In the genomic region with DNA sequence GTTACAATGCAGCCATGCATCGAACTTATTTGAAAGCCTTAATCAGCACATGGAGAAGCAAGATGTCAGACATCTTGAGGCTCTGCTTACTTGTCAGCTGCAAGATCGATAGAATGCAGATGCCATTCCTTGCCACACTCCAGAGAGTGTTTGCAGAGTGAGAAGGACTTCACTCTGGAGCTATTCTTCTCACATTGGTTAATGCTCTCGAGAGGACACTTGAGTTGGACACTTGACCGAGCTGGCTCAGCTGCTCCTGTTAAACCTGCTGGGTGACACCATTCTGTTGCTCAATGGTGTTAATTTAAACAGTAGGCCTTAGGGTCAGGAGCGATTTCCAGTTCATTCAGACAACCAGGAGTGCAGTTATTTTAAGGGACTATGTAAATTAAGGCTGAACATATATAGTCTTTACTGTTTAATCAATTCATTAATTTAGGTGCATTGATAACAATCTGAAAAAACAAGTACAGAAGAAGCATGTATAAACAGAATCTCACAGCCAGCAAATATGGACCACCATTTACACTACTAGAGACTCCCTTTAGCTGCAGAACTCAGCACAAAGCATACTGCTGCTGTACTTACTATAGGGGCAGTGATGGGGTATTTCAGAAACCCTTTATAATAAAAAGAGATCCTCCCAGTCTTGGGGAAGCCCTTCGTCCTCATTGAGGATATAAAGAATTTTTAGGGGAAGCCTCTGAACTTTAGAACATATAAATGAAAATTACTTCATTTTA, we compare ENCODE assay signal across 18 mouse cellular contexts.
DNase-seq lines count a peak whose midpoint lies in the region; ATAC-seq and TF ChIP-seq lines count a peak whose summit lies in the region.
"Had no signal": no experiment of that assay in that cellular context is flagged by ENCODE, and none has a peak within 500 bp of the region (broad histone marks: within the 10 kb centered on the region; RNA-seq: fewer than 3 reads in every experiment).

No protein-coding gene starts in this region.

- no peaks in the 10 kb centered on the region for H3K36me3 ChIP-seq in hindbrain, postnatal 0 days (ENCODE audit: insufficient read depth, low read length)
- H3K36me3 ChIP-seq in hindbrain, embryonic 11.5 days (ENCODE audit: control insufficient read depth, insufficient read depth, low read length) = no peaks in the 10 kb centered on the region
- H3K36me3 ChIP-seq in neural tube, embryonic 15.5 days = no peaks in the 10 kb centered on the region
- H3K36me3 ChIP-seq in liver, embryonic 12.5 days = no peaks in the 10 kb centered on the region
- H3K36me3 ChIP-seq: liver, embryonic 13.5 days; stomach, embryonic 15.5 days had no signal

- no peak overlapping the region for H3K27ac ChIP-seq in hindbrain, postnatal 0 days
- no peak overlapping the region for H3K27ac ChIP-seq in hindbrain, embryonic 11.5 days (ENCODE audit: low read depth, low read length)
- H3K27ac ChIP-seq in neural tube, embryonic 15.5 days (replicated peaks) = peak overlapping the region; percentile 48; the same call in 1 of the 2 replicates
- no peak overlapping the region for H3K27ac ChIP-seq in layer of hippocampus, adult 2 months
- no peak overlapping the region for H3K27ac ChIP-seq in liver, embryonic 12.5 days
- H3K27ac ChIP-seq: liver, embryonic 13.5 days; stomach, embryonic 15.5 days had no signal

- no peak for ATAC-seq in hindbrain, postnatal 0 days
- no peak for ATAC-seq in hindbrain, embryonic 11.5 days (ENCODE audit: low FRiP score)
- peak; percentile 48; the same call in 1 of the 2 replicates for ATAC-seq in neural tube, embryonic 15.5 days (ENCODE audit: low FRiP score)
- ATAC-seq in liver, embryonic 12.5 days = no peak
- ATAC-seq: activated CD4-positive, CD25-positive, alpha-beta regulatory T cell, adult 4 months; intestine, embryonic 16.5 days; Patski had no signal

- WGBS in hindbrain, postnatal 0 days = 62% methylated on average over 6 of the region's 6 CpGs
- 80% methylated on average over 6 of the region's 6 CpGs for WGBS in hindbrain, embryonic 11.5 days
- 69% methylated on average over 6 of the region's 6 CpGs for WGBS in neural tube, embryonic 15.5 days
- 62% methylated on average over 6 of the region's 6 CpGs for WGBS in liver, embryonic 12.5 days (ENCODE audit: insufficient replicate concordance)

- H3K4me3 ChIP-seq in hindbrain, postnatal 0 days (ENCODE audit: low read length) = no peak overlapping the region
- no peak overlapping the region for H3K4me3 ChIP-seq in hindbrain, embryonic 11.5 days (ENCODE audit: low read depth, low read length)
- no peak overlapping the region for H3K4me3 ChIP-seq in neural tube, embryonic 15.5 days (replicated peaks)
- H3K4me3 ChIP-seq in layer of hippocampus, adult 2 months = no peak overlapping the region
- no peak overlapping the region for H3K4me3 ChIP-seq in liver, embryonic 12.5 days
- H3K4me3 ChIP-seq: liver, embryonic 13.5 days; myocyte; stomach, embryonic 15.5 days had no signal

- H3K4me1 ChIP-seq in hindbrain, postnatal 0 days (ENCODE audit: insufficient read depth, low read length) = no peaks in the 10 kb centered on the region; the same call in 1 of the 2 replicates
- no peaks in the 10 kb centered on the region for H3K4me1 ChIP-seq in hindbrain, embryonic 11.5 days (replicated peaks; ENCODE audit: control insufficient read depth, insufficient read depth, low read length)
- peaks cover 4% of the 10 kb centered on the region; the same call in 1 of the 2 replicates for H3K4me1 ChIP-seq in neural tube, embryonic 15.5 days
- no peaks in the 10 kb centered on the region for H3K4me1 ChIP-seq in liver, embryonic 12.5 days
- H3K4me1 ChIP-seq: liver, embryonic 13.5 days; stomach, embryonic 15.5 days had no signal

- no peaks in the 10 kb centered on the region for H3K9me3 ChIP-seq in hindbrain, postnatal 0 days (ENCODE audit: low read length)
- H3K9me3 ChIP-seq in hindbrain, embryonic 11.5 days (ENCODE audit: control insufficient read depth, low read length) = no peaks in the 10 kb centered on the region
- H3K9me3 ChIP-seq in neural tube, embryonic 15.5 days (replicated peaks) = no peaks in the 10 kb centered on the region
- no peaks in the 10 kb centered on the region for H3K9me3 ChIP-seq in liver, embryonic 12.5 days (replicated peaks)
- H3K9me3 ChIP-seq: liver, embryonic 13.5 days; stomach, embryonic 15.5 days had no signal

- peak; percentile 2 for DNase-seq in hindbrain, postnatal 0 days (ENCODE audit: low spot score)
- DNase-seq in hindbrain, embryonic 11.5 days (ENCODE audit: low spot score) = no peak
- DNase-seq in lung, adult 18-20 months = peak; percentile 81 to 87
- peak; percentile 68 for DNase-seq in lung, postnatal 14 days
- DNase-seq in layer of hippocampus, adult 2 months (ENCODE audit: low spot score in 2 of 2) = no peak
- no peak for DNase-seq in spleen, postnatal 10 days (ENCODE audit: low spot score in 2 of 2)
- DNase-seq: adrenal gland, postnatal 14 days; cerebellum, adult 2 months; heart, postnatal 4 days; liver, embryonic 13.5 days; spleen, adult 18-20 months had no signal

- no peak overlapping the region for H3K9ac ChIP-seq in hindbrain, postnatal 0 days (replicated peaks; ENCODE audit: low read length)
- H3K9ac ChIP-seq in hindbrain, embryonic 11.5 days (ENCODE audit: low read depth, low read length) = no peak overlapping the region
- no peak overlapping the region for H3K9ac ChIP-seq in neural tube, embryonic 15.5 days (replicated peaks)
- no peak overlapping the region for H3K9ac ChIP-seq in liver, embryonic 12.5 days
- H3K9ac ChIP-seq: liver, embryonic 13.5 days; stomach, embryonic 15.5 days had no signal

- no peak for TF ChIP-seq CTCF in hindbrain, postnatal 0 days (IDR thresholded peaks at IDR 0.05; ENCODE audit: low read depth)
- TF ChIP-seq CTCF in layer of hippocampus, adult 2 months (conservative IDR thresholded peaks at IDR 0.05) = no peak

- no peaks in the 10 kb centered on the region for H3K27me3 ChIP-seq in hindbrain, postnatal 0 days (ENCODE audit: insufficient read depth, low read length)
- no peaks in the 10 kb centered on the region for H3K27me3 ChIP-seq in hindbrain, embryonic 11.5 days (ENCODE audit: control insufficient read depth, insufficient read depth, low read length)
- no peaks in the 10 kb centered on the region for H3K27me3 ChIP-seq in neural tube, embryonic 15.5 days (replicated peaks)
- H3K27me3 ChIP-seq in liver, embryonic 12.5 days (replicated peaks) = no peaks in the 10 kb centered on the region
- H3K27me3 ChIP-seq: liver, embryonic 13.5 days; Patski; stomach, embryonic 15.5 days had no signal

- H3K4me2 ChIP-seq in hindbrain, postnatal 0 days (ENCODE audit: low read depth, low read length) = no peak overlapping the region
- H3K4me2 ChIP-seq in hindbrain, embryonic 11.5 days (replicated peaks; ENCODE audit: low read depth, low read length) = no peak overlapping the region
- H3K4me2 ChIP-seq in neural tube, embryonic 15.5 days = no peak overlapping the region
- no peak overlapping the region for H3K4me2 ChIP-seq in liver, embryonic 12.5 days
- H3K4me2 ChIP-seq: liver, embryonic 13.5 days; stomach, embryonic 15.5 days had no signal

Comparison
In these comparisons a context has a peak if more than half of its experiments do, and no peak if none do; other contexts are left out.
1. DNase-seq: peak in hindbrain, postnatal 0 days (single experiment), lung, adult 18-20 months (2 of 2) and lung, postnatal 14 days (single experiment); none in hindbrain, embryonic 11.5 days (single experiment), layer of hippocampus, adult 2 months (0 of 2) and spleen, postnatal 10 days (0 of 2).